Mouse (Mus musculus) lung, postnatal 0 days (tissue): ENCODE measurements around the gene Cptp. TPM values are rescaled to one million over a fixed set of nuclear protein-coding genes. Genes with fewer than 3 reads are reported as not detected.

Source experiments
- ATAC-seq: fragments of 200-750 bp; cut with Nextera tagmentation; 2 replicates; pipeline ENCODE4 v1.8.0; 2017; ENCODE audit warnings: moderate library complexity
- DNase-seq: peaks from one replicate; pipeline ENCODE4 v3.0.0-alpha.2; 2016; ENCODE audit warnings: low spot score
- H3K27ac ChIP-seq: fragments of 300-500 bp; sonication (generic); 2 replicates; pipeline ENCODE4 v1.5.1; 2014; ENCODE audit warnings: antibody characterized with exemption, mild to moderate bottlenecking, low read length, mixed read lengths
- H3K27me3 ChIP-seq: fragments of 300-500 bp; sonication (generic); replicated peaks from 2 replicates; pipeline ENCODE4 v1.6.1; 2014; ENCODE audit warnings: low read length, mixed read lengths; ENCODE audit not compliant: insufficient read depth
- H3K36me3 ChIP-seq: fragments of 300-500 bp; sonication (generic); 2 replicates; pipeline ENCODE4 v1.6.1; 2014; ENCODE audit warnings: low read length, mixed read lengths; ENCODE audit not compliant: insufficient read depth
- H3K4me1 ChIP-seq: fragments of 300-500 bp; sonication (generic); 2 replicates; pipeline ENCODE4 v1.6.1; 2014; ENCODE audit warnings: antibody characterized with exemption, low read depth, low read length, mixed read lengths; ENCODE audit not compliant: insufficient read depth
- H3K4me2 ChIP-seq: fragments of 300-500 bp; sonication (generic); replicated peaks from 2 replicates; pipeline ENCODE4 v1.6.1; 2014; ENCODE audit warnings: low read depth, mild to moderate bottlenecking, low read length, moderate library complexity, mixed read lengths
- H3K4me3 ChIP-seq: fragments of 300-500 bp; sonication (generic); 2 replicates; pipeline ENCODE4 v1.5.1; 2014; ENCODE audit warnings: low read depth, low read length
- H3K9ac ChIP-seq: fragments of 300-500 bp; sonication (generic); replicated peaks from 2 replicates; pipeline ENCODE4 v1.6.1; 2014; ENCODE audit warnings: low read depth, mild to moderate bottlenecking
- H3K9me3 ChIP-seq: fragments of 300-500 bp; sonication (generic); 2 replicates; pipeline ENCODE4 v1.6.1; 2016; ENCODE audit warnings: low read length, mixed read lengths
- CTCF ChIP-seq: IDR thresholded peaks from 2 replicates; pipeline ENCODE4 v1.5.1; 2016; ENCODE audit warnings: antibody characterized with exemption, mild to moderate bottlenecking
- EP300 ChIP-seq: IDR thresholded peaks from 2 replicates; pipeline ENCODE4 v1.6.1; 2016; ENCODE audit warnings: antibody characterized with exemption, mild to moderate bottlenecking, control low read depth
- WGBS: fragments of 180-500 bp; shearing (Covaris S2); extraction: QIAGEN DNeasy Blood & Tissue Kit; methylation state at CpG from one replicate; pipeline ENCODE4 v1.1.7; 2014; 5-methylcytosine and 5-hydroxymethylcytosine counted together
- polyA plus RNA-seq: library from polyadenylated mRNA; unstranded; fragments of >200 nt; fragmentation: Nextera tagmentation; extraction: Ambion mirVana; gene quantifications from 2 replicates; pipeline ENCODE4 v1.2.1, GENCODE M21; 2015

Gene Cptp
- polyA plus RNA-seq, 1 experiment from 2014 or later, result 13.8 TPM

GRCm38 (mm10) chr4:155849391-155849790 is 19.8 kb downstream of the Cptp start:
- Histone ChIP-seq H3K36me3 (0 out of 2 replicates have a peak, but pooled peaks cover 5% of the 10 kb centered on the region), H3K4me3 (no peak overlapping the region), H3K9me3 (no peaks in the 10 kb centered on the region), H3K4me2 (no peak overlapping the region), H3K27ac (no peak overlapping the region), H3K27me3 (no peaks in the 10 kb centered on the region), H3K4me1 (peaks cover 21% of the 10 kb centered on the region; the same call in 1 of the 2 replicates), H3K9ac (no peak overlapping the region)
- TF ChIP-seq EP300, result no peak
- TF ChIP-seq CTCF, result no peak
- DNase-seq, result no peak
- WGBS, result 71% methylated on average over 2 of the region's 2 CpGs
- ATAC-seq, result no peak

DNA sequence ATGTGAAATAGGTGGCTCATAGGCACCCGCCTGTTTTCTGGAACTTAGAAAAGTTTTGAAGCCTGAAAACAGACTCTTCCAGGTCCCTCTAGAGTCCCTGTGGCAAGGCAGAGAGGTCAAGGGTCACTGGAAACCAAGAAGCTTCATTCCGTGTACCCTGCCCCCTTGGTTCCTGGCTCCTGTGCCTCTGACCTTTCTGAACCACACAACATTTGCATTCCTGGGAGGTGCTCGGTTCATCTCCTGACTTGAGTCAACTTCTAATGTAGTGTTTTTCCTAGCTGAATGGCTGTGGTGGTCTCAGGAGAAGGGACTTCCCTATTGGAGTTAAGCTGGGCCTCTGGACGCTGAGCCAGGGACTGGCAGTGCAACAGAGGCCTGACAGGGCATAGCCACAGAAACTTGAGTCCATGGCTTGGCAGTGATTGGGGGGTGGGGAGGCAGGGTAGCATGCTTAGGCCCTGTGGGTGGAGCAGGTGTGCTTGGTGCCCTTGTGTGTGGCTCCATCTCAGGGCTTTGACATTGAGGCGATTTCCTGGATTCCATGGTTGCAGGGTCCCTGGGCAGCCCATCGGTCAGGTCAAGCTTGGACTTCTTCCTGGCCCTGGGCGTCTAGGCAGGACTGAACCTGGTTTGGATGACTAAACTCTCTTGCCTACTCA is 20.7 kb downstream of the Cptp start:
- peak; percentile 15 for DNase-seq
- H3K27ac ChIP-seq, result no peak overlapping the region
- no peaks in the 10 kb centered on the region for H3K36me3 ChIP-seq
- WGBS, result 58% methylated on average over 7 of the region's 7 CpGs
- peak overlapping the region; percentile 82 for H3K9ac ChIP-seq
- TF ChIP-seq EP300 (no peak), CTCF (no peak)
- H3K4me2 ChIP-seq, result peak overlapping the region; percentile 93
- no peak for ATAC-seq
- H3K27me3 ChIP-seq, result no peaks in the 10 kb centered on the region
- H3K4me1 ChIP-seq, result peaks cover 21% of the 10 kb centered on the region; the same call in 1 of the 2 replicates
- peak overlapping the region; percentile 82 for H3K4me3 ChIP-seq
- no peaks in the 10 kb centered on the region for H3K9me3 ChIP-seq

- no peak for TF ChIP-seq EP300
- no peak; the same call in none of the 2 replicates for TF ChIP-seq CTCF
- DNase-seq, result peak; percentile 40
- Histone ChIP-seq H3K36me3 (no peaks in the 10 kb centered on the region), H3K27ac (peak overlapping the region; percentile 52; the same call in 1 of the 2 replicates), H3K4me3 (peak overlapping the region; percentile 82), H3K9me3 (no peaks in the 10 kb centered on the region), H3K9ac (peak overlapping the region; percentile 82), H3K4me1 (peaks cover 21% of the 10 kb centered on the region; the same call in 1 of the 2 replicates), H3K27me3 (no peaks in the 10 kb centered on the region), H3K4me2 (peak overlapping the region; percentile 93)
- peak; percentile 54 for ATAC-seq
- 2% methylated on average over 49 of the region's 69 CpGs for WGBS
These were observed 21.5 kb downstream of the Cptp start for GRCm38 (mm10) chr4:155847591-155848352.

DNA sequence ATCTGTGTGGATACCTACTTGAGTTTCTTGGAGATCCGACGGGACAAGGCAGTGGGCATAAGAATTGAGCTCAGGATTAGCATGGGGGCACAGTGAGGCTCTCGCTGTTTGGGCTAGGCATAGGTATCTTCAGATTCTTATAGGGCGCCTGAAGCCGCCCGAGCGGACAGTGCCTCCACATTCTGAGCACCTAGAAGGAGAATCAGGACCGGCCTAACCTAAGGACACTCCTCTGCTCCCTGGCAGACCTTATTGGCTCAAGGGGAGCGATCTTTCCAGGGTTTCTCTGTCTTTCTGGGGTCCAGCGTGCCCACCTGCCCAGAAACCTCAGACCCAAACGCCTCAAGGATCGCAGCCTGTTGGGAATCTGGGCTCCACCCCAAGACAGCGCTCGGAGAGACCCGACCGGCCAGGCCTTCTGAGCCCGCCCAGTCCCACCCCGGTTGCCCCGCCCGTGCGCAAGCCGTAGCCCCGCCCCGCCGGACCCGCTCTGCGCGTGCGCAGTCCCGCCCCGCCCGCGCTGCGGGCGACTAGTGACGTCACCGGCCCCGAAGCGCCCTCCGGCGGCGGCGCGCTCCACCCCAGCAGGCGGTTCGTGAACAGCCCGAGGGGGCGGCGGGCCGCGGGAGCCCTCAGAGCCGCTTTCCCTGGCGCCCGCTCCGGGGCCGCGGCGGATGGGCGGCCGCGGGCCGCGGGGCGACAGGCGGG is 22.2 kb downstream of the Cptp start, which contains the start of gene Dvl1:
Dvl1 (plus strand) TSS at position 532 of the 708 bp plus-strand sequence.
- Histone ChIP-seq H3K9ac (peak within 1 kb of the TSS; percentile 82), H3K9me3 (no peaks in the 10 kb centered on the region), H3K4me3 (peak within 1 kb of the TSS; percentile 82), H3K4me2 (peak within 1 kb of the TSS; percentile 93), H3K4me1 (peaks cover 21% of the 10 kb centered on the region; the same call in 1 of the 2 replicates), H3K27ac (peak within 1 kb of the TSS; percentile 77), H3K27me3 (no peaks in the 10 kb centered on the region), H3K36me3 (no peaks in the 10 kb centered on the region)
- TF ChIP-seq EP300, result no peak
- TF ChIP-seq CTCF, result peak; percentile 61
- DNase-seq, result peak; percentile 90
- WGBS, result 4% methylated on average over 20 of the region's 65 CpGs
- peak; percentile 94 for ATAC-seq

- Histone ChIP-seq H3K27ac (no peak overlapping the region), H3K4me2 (no peak overlapping the region), H3K4me3 (no peak overlapping the region), H3K4me1 (peaks cover 15% of the 10 kb centered on the region; the same call in 1 of the 2 replicates), H3K27me3 (no peaks in the 10 kb centered on the region), H3K9ac (no peak overlapping the region), H3K36me3 (no peaks in the 10 kb centered on the region), H3K9me3 (no peaks in the 10 kb centered on the region)
- DNase-seq (no peak), ATAC-seq (no peak)
- TF ChIP-seq CTCF (no peak), EP300 (no peak)
- WGBS, result 88% methylated on average over 5 of the region's 5 CpGs
These were observed 26.0 kb downstream of the Cptp start for GRCm38 (mm10) chr4:155843231-155843630.
